Mouse (Mus musculus) myocyte (in vitro differentiated cells): ENCODE measurements around the gene Tas2r102.

ENCODE experiments used
- CEBPB ChIP-seq: IDR thresholded peaks from 2 replicates; pipeline ENCODE4 v1.6.1; 2011; ENCODE audit warnings: mild to moderate bottlenecking, moderate library complexity; ENCODE audit not compliant: poor library complexity, insufficient read depth, severe bottlenecking
- MAX ChIP-seq: IDR thresholded peaks from one replicate; pipeline ENCODE4 v1.6.1; 2011; ENCODE audit warnings: low read depth, mild to moderate bottlenecking, control low read depth
- MYOD1 ChIP-seq, 3 experiments: IDR thresholded peaks; one replicate each; pipeline ENCODE4 v1.6.1; 2011; ENCODE audit warnings: control low read depth in 2 of 3, low read depth in 2 of 3, mild to moderate bottlenecking in 2 of 3, moderate library complexity in 1 of 3; ENCODE audit not compliant: insufficient read length in 2 of 3, control insufficient read depth in 1 of 3
- MYOG ChIP-seq, 3 experiments: IDR thresholded peaks; one replicate each; pipeline ENCODE4 v1.6.1; 2011; ENCODE audit warnings: control low read depth in 2 of 3, low read depth in 2 of 3, mild to moderate bottlenecking in 2 of 3; ENCODE audit not compliant: insufficient read length in 2 of 3, control insufficient read depth in 1 of 3, insufficient read depth in 1 of 3
- POLR2A ChIP-seq: IDR thresholded peaks from one replicate; pipeline ENCODE4 v1.6.1; 2011; ENCODE audit warnings: low read depth, mild to moderate bottlenecking, control low read depth, moderate library complexity; ENCODE audit not compliant: insufficient read length
- POLR2AphosphoS2 ChIP-seq: IDR thresholded peaks from one replicate; pipeline ENCODE4 v1.6.1; 2011; ENCODE audit warnings: low read depth, control low read depth; ENCODE audit not compliant: insufficient read length
- REST ChIP-seq: IDR thresholded peaks from one replicate; pipeline ENCODE4 v1.6.1; 2011; ENCODE audit warnings: mild to moderate bottlenecking, control low read depth, moderate library complexity; ENCODE audit not compliant: insufficient read depth, insufficient read length
- TCF12 ChIP-seq: IDR thresholded peaks from one replicate; pipeline ENCODE4 v1.6.1; 2011; ENCODE audit warnings: mild to moderate bottlenecking, control low read depth; ENCODE audit not compliant: poor library complexity, insufficient read depth, severe bottlenecking
- TCF3 ChIP-seq: IDR thresholded peaks from one replicate; pipeline ENCODE4 v1.6.1; 2011; ENCODE audit warnings: low read depth, control low read depth; ENCODE audit not compliant: insufficient read length
- USF1 ChIP-seq: IDR thresholded peaks from one replicate; pipeline ENCODE4 v1.6.1; 2011; ENCODE audit warnings: low read depth, mild to moderate bottlenecking, control low read depth, moderate library complexity

DNA sequence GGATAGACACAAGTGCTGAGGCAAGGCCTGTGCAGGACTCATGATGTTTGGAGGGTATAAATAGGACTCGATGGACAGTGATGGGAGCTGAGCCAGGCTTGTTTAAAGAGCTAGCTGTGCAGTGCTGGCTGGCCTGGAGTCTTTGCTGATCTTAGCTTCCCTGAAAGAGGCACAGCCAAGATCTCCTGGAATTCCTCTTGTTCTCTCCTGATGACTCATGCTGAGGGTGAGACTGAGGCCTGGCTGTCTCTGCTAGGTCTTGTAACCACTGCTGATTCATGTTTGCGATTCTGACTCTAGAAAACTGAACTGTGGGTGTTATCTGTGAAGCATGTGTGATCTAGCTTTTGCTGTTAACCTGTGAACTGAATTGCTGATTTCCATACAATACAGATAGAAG lies 11.7 kb upstream of the Tas2r102 start:
- TF ChIP-seq POLR2A (no peak), USF1 (no peak), TCF12 (no peak), MYOD1 (IDR thresholded peaks at IDR 0.05; ENCODE audit: control insufficient read depth in 1 of 3, insufficient read length in 2 of 3, low read depth in 2 of 3) (no peak), REST (no peak), MYOG (IDR thresholded peaks at IDR 0.05; ENCODE audit: control insufficient read depth in 1 of 3, insufficient read depth in 1 of 3, insufficient read length in 2 of 3, low read depth in 2 of 3) (no peak), TCF3 (no peak), MAX (no peak), CEBPB (no peak), POLR2AphosphoS2 (no peak)
